Mouse (Mus musculus) neutrophil, adult 5-6 weeks (primary cell): ENCODE measurements around the gene Lrrc23. TPM values are rescaled to one million over a fixed set of nuclear protein-coding genes. Genes with fewer than 3 reads are reported as not detected.

Experiments used
- ATAC-seq: fragments of 151-379, 151-347 bp; 2 replicates; pipeline ENCODE4 v1.8.0; 2017; ENCODE audit warnings: mild to moderate bottlenecking, moderate TSS enrichment; ENCODE audit not compliant: insufficient number of reproducible peaks, poor library complexity, low FRiP score, severe bottlenecking; ENCODE audit errors: extremely low read depth
- total RNA-seq: library from RNA; stranded (forward); fragments of 200-1000 nt; gene quantifications from 2 replicates; pipeline ENCODE4 v1.2.3, GENCODE M21; 2017

Lrrc23 gene
- total RNA-seq, 1 experiment from 2014 or later: 7.9 TPM

DNA sequence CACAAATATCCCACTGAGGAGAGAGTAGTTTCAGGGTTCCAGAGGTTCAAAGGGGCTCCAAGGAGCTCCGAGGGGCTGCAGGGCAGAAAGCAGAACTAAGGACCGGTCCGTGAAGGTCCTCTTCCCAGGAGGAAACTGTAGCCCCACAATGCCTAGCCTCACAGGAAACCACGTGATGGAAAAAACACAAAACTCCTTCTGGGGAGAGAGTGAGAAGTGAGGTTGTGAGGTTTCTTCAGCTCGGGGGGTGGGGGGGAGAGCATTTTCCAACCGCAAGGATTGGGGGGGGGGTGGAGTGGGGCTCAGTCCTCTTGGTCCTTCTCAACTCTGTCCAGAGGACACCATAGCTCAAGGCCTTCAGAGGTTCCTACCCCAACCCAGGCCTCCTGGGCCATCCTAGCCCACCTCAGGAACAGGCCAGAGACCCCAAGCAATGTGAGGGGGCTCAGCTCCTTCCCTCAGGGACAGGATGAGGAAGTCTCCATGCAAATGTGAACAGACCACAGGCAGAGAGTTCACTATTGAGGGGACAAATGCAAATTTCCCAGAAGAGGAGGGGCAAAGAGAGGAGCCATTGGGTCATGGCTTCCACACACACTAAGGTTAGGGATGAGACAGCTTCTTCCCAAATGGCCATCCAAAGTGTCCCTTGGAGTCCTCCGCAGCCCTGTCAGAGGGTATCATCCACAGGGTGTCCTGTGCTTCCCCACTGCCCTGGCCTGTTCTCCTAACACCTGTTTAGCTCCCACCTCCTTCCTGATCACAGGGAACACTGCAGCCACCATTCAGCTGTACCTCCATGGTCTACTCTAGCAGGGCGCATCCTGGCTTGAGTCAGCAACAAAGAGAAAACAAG, 49.4 kb downstream of the Lrrc23 start:
- peak; percentile 56 for ATAC-seq

DNA sequence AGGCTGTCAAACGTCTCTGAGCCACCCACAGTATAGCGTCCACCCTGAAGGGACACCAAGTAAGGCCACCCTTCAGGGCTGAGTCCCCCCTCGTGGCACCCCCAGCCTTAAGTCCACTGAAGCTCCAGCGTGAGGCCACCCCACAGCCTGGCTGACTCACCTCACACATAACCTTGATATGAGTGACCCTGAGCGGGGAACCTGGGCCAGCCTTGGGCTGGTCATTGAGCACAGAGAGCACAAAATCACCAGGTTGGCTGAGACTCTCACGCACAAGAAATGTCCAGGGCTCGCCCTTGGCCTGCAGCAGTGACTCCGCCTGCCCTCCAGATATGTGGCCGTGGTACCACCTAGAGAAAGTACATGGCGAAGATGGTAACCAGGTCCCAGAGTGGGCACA, 50.9 kb downstream of the Lrrc23 start:
- ATAC-seq: no peak

DNA sequence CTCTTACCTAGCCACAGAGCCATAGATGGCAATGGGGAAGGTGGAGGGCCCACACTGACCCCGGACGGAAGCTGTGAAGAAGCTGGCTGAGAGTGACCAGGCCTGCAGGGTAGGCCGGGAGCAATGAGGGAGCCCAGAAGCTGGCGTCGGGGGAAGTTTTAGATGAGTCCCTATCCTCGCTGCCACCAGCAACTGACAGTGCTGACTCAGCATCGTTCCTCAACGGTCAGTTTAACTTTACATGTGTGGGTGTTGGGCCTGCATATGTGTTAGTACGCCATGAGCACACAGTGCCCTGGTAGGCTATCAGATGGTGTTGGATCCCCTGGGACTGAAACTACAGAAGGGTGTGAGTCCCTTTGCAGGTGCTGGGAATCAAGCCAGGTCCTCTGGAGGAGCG, 55.1 kb downstream of the Lrrc23 start:
- ATAC-seq: no peak

DNA sequence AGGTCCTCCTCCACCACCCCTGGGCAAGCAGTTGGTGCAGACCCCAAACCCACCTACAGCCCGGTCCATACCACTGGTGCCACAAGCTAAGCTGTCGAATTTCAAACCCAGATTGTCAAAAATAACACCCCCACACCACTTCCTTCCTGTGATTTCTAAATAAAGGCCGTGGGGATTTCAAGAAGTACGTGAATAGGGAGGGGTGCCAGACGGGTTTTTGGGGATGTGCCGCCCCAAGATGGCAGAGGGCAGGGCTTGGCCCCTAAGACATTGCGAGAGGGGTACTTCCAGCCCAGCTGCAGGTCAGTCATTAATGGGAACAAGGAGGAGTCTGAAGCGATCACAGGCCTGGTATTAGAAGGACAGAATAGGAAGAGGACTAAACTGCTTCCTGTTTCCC, 56.0 kb downstream of the Lrrc23 start:
- peak; percentile 61 for ATAC-seq

DNA sequence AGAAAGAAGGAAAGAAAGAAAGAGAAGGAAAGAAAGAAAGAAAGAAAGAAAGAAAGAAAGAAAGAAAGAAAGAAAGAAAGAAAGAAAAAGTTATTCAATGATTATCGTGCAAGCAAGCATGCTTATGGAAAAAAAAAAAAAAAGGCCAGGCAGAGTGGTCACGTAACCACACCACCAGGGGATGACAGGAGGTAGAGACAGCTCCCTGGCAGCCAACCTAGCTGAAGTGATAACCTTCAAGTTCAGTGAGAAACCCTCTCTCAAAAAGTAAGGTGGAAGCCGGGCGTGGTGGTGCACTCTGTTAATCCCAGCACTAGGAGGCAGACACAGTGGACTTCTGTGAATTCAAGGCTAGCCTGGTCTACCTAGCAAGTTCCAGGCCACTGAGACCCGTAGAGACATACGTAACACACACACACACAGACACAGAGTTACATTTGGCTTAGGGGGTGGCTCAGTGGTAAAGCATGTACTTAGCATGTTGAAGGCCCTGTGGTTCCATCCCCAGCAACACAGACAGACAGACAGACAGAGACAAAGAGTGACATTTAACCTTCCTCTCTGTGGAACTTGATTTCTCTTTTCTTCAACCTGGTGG, 56.6 kb downstream of the Lrrc23 start:
- peak; percentile 3; the same call in 1 of the 2 replicates for ATAC-seq

DNA sequence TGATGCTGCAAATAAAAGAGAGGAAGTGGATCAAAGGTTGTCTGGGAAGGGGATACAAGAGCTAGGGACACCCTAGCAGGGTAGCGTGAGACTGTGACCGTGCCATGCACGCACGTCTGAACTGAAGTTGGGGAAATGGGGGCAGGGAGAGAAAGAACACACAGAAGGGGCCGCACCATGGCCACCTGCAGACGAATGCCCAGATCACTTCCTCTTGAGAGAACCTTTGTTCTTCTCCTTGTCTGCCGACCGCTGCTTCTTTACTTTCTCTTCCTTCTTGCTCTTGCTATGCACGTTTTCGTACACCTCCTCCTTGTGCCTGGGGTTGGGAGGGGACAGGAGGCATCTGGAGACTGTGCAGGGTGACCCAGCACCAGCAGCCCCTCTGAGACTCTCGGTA, 58.6 kb downstream of the Lrrc23 start:
- peak; percentile 42; the same call in 1 of the 2 replicates for ATAC-seq

Other genes with a start within 250 kb of the Lrrc23 start
- gene C1s1, start 237.4 kb downstream of the Lrrc23 start, total RNA-seq: not detected in 2 replicates
- not detected in 2 replicates for gene C1rb, start 209.4 kb downstream of the Lrrc23 start, total RNA-seq
- gene C1s2, start 143.6 kb downstream of the Lrrc23 start, total RNA-seq: not detected in 2 replicates
- 21.4 and 26.5 TPM in 2 replicates for gene Lpcat3, start 116.7 kb downstream of the Lrrc23 start, total RNA-seq
- 89.3 and 107 TPM in 2 replicates for gene Emg1, start 67.5 kb downstream of the Lrrc23 start, total RNA-seq
- gene Phb2, start 67.4 kb downstream of the Lrrc23 start, total RNA-seq: 110 and 117 TPM in 2 replicates
- gene Ptpn6, start 41.0 kb downstream of the Lrrc23 start, total RNA-seq: 1,943 and 2,202 TPM in 2 replicates
- gene Grcc10, start 38.4 kb downstream of the Lrrc23 start, total RNA-seq: 161 and 171 TPM in 2 replicates
- gene Gm45234, start 23.7 kb downstream of the Lrrc23 start, total RNA-seq: 0.74 TPM in 1 of 2 replicates, not detected in the other
- gene Atn1, start 23.2 kb downstream of the Lrrc23 start, total RNA-seq: 6.5 and 11.6 TPM in 2 replicates
- gene Eno2, start 10.1 kb downstream of the Lrrc23 start, total RNA-seq: not detected in 2 replicates
- gene Spsb2, start 28.9 kb upstream of the Lrrc23 start, total RNA-seq: 10.5 and 10.9 TPM in 2 replicates
- 43.0 and 64.8 TPM in 2 replicates for gene Tpi1, start 34.6 kb upstream of the Lrrc23 start, total RNA-seq
- 35.1 and 50.1 TPM in 2 replicates for gene Usp5, start 49.8 kb upstream of the Lrrc23 start, total RNA-seq
- 1.4 and 3.0 TPM in 2 replicates for gene Cdca3, start 49.8 kb upstream of the Lrrc23 start, total RNA-seq
- 0.70 TPM in 1 of 2 replicates, not detected in the other for gene Gnb3, start 60.5 kb upstream of the Lrrc23 start, total RNA-seq
- gene P3h3, start 78.0 kb upstream of the Lrrc23 start, total RNA-seq: not detected in 2 replicates
- not detected in 2 replicates for gene Gpr162, start 84.3 kb upstream of the Lrrc23 start, total RNA-seq
- gene Cd4, start 108.5 kb upstream of the Lrrc23 start, total RNA-seq: 6.8 and 7.1 TPM in 2 replicates
- 0.25 and 0.70 TPM in 2 replicates for gene Lag3, start 132.0 kb upstream of the Lrrc23 start, total RNA-seq
- gene Ptms, start 140.4 kb upstream of the Lrrc23 start, total RNA-seq: 94.0 and 109 TPM in 2 replicates
- gene Mlf2, start 151.7 kb upstream of the Lrrc23 start, total RNA-seq: 56.3 and 57.7 TPM in 2 replicates
- gene Cops7a, start 185.8 kb upstream of the Lrrc23 start, total RNA-seq: 19.1 and 23.7 TPM in 2 replicates
- gene Pianp, start 217.0 kb upstream of the Lrrc23 start, total RNA-seq: not detected in 2 replicates
- 45.1 and 58.1 TPM in 2 replicates for gene Zfp384, start 229.4 kb upstream of the Lrrc23 start, total RNA-seq